Mouse (Mus musculus): ENCODE results near the gene Irx6.

- TF ChIP-seq CTCF (IDR thresholded peaks at IDR 0.05; ENCODE audit: insufficient read depth, low read depth, low read length), result no peak
- no peak for TF ChIP-seq POLR2A (IDR thresholded peaks at IDR 0.05; ENCODE audit: insufficient read depth, low read depth, low read length)
These were observed 27.5 kb upstream of the Irx6 start for GRCm38 (mm10) chr8:92646637-92647036.

Data from olfactory bulb, adult 2 months (tissue).